Mouse (Mus musculus) c-Kit-positive CD71-positive TER-119-negative erythroid progenitor cells, embryonic 14.5 days (primary cell): Measurements from ENCODE around the gene Tbc1d2b.

Source experiments
- DNase-seq: peaks from one replicate; pipeline ENCODE4 v3.0.0-alpha.2; 2013; ENCODE audit warnings: low read depth

Gene Tbc1d2b

DNA sequence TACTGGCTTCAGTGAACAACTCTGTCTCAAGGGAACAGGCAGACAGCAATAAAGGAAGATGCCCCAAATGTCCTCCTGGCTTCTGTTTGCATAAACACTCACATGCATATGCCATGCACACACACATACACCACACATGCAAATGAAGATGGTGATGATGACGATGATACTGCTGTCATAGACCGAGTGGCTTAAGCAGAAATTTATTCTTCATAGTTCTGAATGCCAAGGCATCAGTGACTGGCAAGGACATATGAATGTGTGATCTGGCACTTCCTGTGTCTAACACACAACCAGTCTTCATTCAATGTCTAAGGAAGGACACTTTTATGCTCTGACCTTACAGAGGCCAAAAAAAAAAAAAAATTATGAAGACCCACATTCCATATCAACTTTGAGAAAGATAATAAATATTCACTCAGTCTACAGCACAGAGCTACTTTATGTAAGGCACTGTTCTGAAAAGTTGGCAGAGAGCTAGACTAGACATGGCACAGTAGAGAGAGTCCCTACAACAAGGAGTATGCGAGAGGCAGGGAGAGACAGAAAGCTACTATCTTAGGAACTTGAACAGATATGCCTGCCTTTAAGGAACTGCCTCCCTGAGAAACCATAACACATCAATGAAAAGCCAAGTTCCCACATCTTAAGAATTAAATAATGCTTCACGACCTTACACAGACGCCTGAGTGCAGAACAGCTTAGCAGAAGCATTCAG lies 5.1 kb downstream of the Tbc1d2b start:
- no peak for DNase-seq

DNA sequence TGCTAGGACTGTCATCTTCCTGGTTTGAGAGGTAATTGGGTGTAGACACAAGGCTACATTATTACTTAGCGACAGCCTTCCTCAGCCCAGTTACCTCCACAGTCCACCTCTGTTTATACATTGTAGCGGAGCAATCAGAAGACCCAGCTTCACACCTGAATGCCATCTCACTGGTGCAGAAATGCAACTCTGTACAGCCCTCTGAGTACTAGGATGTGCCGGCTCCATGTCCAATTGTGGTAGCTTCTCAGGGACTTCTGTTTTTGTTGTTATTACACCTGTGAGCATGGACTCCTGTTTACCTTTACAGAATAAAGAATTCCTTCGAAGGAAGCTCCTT lies 7.3 kb downstream of the Tbc1d2b start:
- DNase-seq = no peak

DNA sequence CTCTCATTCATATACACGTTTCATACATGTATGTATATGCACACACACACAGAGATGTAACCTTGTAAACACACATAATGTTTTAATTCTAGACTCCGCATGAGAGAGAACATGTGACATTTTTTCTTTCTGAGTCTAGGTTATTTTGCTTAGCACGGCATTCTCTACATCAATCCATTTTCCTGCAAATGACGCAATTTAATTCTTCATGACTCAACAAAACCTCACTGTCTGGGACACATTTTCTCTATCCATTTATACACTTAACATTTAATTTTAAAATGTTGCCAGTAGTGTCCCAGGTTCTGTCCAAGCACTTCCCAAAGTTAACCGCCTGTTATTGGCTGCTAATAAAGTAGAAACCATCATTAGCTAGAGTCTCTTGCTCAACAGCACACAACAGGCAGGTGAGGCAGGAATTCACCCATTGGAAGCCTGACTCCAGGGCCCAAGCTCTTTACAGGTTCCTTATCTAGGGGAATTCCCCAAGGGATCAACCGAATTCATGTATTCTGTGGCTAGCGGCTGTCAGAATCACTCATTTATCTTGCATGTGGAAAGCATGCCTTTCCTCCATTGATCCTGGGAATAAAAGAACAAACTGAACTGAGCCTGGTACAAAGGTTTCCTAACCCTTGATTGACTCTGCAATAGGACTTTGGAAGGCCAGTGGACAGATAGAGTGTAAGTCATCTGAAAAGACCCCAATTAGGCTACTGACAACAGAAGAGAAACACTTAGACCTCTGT lies 7.8 kb downstream of the Tbc1d2b start:
- DNase-seq = no peak

DNA sequence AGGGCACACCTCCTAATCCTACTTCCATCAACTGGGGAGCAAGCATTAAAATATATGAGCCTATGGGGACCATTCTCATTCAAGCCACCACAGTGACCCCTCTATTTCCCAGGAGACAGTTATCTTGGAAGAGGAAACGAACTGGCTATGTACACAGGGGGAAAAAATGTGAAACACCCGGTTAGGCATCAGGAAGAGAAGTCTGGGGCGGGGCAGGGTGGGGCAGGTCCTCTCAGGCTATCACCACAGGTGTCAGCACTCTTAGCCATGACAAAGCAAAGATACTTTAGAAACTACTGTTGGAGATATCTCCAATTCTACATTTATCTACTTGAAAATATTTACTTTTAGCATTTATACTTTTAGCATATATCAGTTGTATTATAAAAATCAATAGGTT lies 8.5 kb downstream of the Tbc1d2b start:
- no peak for DNase-seq

DNA sequence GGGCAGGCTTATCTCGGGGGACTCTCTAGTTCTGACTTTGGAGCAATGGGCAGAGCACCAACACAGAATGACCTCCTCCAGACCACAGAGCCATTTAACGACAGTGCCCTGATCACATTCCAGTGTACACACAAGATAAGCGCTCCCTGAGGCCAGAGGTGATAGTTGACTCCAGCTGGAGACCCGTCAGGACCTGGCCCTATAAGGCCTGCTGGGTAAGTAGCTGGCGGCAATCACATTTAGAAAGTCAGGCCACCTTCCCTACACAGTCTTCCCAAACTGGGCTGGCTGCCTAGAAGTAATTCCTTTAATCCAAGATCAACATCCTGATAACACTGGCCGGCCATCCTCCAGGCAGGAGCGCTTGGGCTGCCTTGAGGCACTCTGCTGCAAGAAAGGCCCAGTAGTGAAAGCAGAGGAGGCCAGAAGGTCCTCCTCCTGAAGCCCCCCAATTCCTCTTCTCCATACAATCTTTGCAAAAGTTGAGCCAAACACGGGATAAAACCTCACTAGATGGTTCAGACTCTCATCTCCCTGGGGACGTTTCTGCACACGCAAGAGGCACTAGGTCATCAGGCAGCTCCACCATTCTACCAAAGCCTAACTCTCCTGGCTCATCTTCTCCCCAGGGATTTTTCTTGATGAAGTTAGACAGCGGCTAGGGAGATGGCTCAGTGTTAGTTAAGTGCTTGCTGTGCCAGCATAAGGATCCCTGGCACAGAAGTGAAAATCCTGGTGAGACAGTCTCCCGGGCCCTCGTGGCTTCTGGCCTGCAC lies 9.8 kb downstream of the Tbc1d2b start:
- no peak for DNase-seq

DNA sequence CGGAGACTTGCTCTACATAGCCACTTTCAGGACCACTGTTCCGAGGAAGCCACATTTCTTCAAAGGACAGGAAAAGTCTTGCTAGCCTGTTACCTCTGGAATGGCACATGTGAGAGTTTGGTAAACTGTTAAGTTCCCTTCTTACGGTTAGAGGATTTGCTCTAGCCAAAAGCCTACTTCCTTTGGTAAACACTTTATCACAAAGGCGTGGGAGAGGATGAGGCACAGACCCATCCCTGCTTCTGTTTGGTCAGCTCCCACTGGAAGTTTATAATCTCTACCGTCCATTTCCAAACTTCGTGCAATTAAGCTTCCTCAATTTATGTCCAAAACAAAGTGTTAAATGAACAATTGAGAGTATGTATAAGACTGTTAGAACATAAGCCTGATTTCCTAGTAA lies 10.5 kb downstream of the Tbc1d2b start:
- DNase-seq = no peak

DNA sequence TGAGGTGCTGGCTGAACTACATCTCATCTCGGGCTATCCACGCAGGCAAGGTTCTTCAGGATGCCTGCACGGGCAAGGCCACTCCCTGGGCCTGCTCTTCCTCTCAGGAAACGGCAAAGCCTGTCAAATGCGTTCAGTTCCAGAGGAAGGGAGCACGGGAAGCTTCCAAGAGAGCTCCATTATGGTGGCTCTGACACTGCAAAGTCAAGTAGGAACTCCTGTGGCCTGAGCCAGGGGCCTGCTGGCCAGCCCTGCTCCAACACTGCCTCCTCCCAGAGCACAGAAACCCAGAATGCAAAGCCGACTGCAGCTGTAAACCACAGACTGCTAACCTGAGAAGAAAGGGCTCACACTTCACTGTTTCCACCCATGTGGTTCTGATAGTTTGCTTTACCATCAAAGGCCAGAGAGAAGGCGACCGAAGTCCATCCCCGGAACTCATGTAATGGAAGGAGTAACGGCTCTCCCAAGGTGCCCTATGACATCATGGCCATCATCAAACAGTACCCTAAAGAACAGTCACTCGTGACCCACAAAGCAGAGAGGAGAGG lies 11.1 kb downstream of the Tbc1d2b start:
- no peak for DNase-seq

DNA sequence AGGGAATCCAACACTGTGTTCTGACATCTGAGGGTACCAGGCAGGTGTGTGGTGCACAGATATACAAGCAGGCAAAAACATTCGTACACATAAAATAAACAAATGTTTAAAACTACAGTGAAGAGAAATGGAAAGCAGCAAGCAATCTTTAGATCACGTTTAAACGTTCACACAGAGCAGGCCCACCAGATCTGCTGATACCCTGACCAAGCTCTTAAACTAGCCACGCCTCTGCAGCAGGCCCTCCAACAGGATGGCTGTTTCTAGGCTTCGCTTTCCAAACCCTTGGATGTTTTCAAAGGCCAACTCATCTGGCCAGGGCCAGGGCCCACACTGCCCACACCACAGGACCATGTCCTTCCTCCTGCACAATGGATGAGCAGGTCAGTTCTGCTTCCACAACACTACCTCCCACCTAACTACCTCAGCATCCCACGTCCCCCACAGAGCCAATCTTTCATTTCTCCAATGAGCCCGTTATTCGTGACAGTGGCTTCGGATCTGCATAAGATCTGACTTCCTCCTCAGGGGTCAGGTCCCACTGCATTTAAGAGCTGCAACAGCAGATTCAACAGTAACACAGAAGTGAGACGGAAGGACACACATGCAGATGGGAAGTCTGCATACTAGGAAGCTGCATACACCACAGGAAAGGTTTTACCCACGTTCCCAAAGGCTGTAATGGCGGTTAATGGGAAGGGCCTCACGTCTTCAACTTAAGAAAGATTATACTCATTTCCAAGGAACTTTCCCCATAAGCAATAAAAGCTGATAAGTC lies 12.7 kb downstream of the Tbc1d2b start:
- no peak for DNase-seq

DNA sequence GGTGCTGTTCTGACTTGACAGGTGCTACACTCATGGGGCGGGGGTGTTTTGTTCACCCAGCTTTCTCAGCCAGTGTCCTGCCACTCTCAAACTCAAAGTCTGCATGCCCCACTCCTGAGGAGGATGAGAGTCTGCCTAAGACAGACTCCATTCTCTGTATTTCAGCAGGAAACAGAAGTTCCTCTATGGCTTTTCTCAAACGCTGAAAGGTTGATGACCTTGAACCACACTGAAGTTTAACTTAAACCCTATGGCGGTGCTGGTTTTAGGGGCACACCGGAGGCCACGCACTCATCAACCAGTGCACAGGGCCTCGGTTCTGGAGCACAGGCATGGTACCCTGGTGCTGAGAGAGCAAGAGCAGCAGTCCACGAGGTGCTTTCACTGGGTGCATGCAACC lies 13.4 kb downstream of the Tbc1d2b start:
- DNase-seq = no peak

DNA sequence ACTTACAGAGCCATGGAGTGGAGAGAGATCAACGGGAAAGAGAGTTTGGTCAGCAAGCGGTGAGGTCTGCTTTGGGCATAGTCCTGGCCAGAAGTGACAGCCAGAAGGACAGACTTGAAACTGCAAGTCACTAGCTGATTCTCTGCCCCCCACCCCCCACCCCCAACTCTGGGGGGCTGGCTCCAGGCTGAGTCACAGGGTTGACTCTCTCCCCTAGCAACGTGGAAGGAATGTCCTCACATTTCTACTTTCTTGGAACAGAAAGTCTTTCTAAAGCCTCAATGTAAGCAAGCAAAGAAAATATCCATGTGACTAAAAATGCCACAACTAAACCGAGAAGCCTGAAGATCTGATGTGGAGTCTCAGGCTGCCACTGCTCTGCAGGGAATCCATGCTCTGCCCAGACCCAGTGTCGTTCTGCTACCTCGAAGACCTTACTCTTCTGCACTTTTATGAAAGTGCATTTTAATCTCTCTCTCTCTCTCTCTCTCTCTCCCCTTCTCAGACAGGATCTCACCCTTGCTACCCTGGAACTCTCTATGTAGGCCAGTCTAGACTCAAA lies 14.7 kb downstream of the Tbc1d2b start:
- DNase-seq = no peak

DNA sequence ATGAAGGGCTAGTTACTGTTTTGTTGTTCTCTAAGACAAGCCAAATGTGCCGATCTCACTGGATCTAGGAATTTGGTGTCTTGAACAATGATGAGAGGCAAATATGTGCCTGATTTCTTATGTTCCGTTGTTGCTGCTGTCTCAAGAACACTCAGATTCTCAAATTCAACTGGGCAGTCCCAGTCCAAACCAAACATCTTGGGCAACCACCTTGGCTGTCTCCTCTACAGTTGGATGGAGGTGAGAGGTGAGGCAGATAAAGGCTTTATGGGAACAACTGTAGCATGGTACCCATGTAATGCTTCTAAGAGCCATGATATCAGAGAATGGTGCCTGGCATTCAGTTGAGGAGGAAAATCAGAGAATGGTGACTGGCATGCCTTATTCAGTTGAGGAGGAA lies 17.4 kb downstream of the Tbc1d2b start:
- DNase-seq = no peak

DNA sequence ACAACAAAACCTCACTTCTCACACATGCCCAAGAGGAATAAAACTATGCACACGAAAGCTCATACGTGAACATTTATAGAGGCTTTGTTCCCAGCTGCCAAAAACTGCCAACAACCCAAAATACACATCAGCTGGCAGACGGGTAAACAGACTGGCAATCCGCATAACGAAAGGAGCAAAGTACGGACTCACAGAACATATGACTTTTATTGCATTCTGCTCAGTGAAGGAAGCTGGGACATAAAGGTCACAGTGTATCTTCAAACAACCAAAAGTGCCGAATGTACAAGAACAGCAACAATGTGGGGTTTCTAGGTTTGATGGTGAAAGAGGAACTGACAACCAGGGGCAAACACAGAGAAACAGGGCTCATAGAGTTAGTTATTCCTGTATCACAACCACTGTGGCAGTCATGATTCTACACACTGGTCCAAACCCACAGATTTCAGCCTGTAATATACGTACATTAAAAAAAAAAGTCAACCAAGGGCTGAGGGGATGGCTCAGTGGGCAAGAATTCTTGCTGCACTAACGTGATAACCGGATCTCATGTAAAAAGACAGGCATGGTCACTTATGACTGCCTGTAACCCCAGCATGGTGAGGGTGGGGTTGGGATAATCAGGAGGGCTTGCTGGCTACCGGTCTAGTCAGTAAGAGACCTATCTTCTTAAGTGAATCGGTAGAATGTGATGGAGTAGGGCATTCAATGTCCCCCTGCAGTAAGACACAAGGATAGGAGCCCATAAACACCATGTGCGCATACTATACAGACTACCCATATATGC lies 19.4 kb downstream of the Tbc1d2b start:
- no peak for DNase-seq

DNA sequence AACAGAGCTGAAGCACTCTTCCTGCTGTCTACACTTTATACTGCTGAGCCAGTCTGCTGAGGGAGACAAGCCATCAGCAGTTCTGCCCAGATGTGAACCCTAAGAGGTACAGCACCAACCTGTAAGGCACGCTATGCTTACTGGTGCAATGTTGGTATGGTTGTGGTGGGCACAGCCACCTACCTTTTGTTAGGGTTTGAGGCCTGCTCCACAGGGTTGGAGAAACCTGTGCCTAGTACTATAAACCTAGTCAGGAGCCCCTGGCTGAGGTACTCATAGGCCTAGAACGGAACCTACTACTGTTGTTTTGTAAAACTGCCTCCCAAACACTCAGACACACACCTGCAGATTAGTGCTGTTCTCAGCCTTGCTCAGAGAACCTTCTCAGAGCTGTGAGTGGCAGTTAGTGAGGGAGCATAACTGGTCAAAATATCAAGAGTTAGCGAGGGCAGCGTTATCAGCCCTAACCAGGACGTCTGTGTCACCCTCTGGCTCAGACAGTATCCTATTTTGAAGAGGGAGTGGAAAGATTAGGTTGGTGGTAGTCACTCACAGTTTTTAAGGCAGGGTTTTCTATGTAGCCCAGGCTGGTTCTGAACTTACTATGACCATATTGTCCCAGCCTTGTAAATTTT lies 20.3 kb downstream of the Tbc1d2b start:
- DNase-seq = peak; percentile 83

DNA sequence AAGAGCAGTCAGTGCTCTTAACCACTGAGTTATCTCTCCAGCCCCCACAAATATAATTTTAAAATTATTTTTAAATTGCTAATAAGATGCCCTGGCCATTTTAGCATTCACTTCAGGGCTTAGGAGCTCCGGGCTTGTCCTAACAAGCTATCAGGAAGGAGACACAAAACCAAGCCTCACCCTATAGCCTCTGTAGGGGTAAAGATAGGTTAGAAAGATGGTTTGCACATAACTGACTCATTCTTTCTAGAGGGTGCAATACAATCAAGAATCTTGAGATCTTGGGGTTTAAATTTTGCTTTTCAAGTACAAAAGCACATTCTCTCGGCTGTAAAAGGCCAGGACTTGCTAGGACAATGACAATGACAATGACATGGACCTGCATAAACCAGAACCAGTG lies 21.6 kb downstream of the Tbc1d2b start:
- DNase-seq = no peak

DNA sequence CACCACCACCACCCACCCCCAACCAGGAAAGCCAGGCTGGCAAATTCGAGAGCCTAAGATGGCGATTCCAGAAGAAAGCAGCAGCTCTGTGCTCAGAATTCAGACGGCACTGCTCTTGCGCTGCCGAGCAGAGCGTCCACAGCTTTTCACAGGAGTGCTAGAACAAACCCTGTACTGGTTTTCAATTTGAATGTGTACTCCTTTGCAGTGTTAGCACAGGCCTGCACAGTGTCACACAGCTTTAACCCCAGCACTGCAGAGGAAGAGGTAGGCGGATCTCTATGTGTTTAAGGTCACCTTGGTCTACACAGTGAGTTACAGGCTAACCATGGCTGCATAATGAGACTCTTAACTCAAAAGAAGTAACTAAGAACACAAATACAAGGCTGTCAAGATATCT lies 22.3 kb downstream of the Tbc1d2b start:
- no peak for DNase-seq

DNA sequence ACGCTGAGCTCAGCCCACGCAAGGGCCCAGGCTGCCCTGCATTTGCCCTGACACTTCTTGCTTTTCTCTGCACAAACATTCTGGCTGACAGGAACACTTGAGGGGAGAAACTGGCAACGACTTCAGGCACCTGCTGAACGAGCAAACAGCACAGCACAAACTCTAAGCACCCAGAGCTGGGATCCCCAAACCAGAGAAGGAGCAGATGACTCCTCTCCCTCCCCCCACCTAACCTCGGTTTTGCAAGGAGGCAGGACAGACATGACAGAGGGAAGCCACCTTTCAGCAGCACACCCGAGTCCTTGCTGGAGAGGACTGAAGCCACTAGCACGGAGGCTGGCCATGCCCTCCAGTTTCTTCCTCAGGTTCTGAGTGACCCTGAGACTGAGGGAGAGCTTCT lies 23.3 kb downstream of the Tbc1d2b start:
- DNase-seq = no peak

DNA sequence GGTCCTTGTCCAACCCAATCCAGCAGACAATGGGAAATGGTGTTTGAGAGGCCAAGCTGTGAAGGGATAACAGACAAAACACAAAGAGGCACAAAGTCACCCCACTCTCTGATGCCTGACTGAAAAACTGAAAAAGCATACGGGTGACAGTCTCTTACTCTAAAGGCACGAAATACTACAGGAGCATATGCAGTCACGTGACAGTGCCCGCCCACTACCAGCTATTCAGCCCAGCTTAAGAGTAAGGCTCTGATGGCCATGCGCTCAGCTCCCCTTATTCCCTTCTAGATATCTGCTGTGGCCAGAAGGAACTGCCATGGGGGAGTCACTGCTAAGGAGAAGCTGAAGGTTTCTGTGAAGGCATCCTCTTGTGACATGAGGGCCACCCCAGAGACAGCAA lies 24.8 kb downstream of the Tbc1d2b start:
- no peak for DNase-seq

DNA sequence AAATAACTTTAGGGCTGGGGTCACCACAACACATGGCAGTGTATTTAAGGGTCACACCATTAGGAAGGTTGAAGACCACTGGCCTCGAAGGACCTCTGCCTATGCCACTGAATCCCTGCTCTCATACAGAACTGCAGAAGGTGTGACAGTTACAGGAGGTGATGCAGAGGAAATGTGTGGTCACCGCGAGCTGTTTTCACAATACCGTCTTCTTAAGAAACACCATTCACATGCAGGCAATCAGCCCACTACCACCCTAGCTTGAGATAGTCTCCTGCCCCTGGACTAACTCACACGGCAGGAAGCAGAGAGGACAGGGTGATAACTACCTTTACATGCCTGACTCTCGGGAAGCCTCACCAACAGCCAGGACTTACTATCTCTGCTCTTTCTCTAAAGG lies 25.4 kb downstream of the Tbc1d2b start:
- DNase-seq = no peak

DNA sequence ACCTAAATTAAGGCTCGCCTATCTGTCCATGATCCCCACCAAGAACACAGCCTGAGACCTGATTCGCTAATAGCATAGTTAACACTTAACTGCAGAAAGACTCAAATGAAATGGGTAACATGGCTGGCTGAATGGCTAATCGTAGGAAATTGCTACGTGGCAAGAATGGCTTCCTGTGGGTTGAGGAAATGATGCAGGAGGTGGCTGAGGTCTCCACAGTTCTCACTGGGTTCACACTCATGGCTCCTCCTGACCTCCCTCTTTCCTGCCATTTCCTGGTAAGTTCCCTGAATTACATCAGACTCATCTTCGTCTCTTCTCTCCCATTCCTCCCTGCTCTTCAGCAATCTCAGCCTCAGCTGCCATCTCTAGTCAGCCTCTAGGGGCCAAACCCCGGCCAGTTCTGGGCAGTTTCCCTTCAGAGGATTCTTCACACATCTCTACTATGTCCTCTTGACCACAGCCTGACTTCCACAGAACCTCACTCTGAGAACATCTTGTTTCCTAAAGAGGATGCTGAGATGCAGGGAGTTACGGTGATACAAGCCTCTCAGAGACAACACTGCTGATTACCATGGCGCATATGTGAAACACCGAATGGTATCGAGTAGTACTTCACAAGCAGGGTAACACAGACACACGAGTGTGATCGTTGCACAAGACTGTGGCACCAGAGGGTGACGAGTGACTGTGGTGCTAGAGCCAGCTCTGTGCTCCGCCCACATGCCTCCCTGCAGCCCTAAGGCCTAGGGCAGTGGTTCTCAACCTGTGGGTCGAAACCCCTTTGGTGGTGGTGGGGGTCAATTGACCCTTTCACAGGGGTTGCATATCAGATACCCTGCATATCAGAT lies 26.1 kb downstream of the Tbc1d2b start:
- no peak for DNase-seq

DNA sequence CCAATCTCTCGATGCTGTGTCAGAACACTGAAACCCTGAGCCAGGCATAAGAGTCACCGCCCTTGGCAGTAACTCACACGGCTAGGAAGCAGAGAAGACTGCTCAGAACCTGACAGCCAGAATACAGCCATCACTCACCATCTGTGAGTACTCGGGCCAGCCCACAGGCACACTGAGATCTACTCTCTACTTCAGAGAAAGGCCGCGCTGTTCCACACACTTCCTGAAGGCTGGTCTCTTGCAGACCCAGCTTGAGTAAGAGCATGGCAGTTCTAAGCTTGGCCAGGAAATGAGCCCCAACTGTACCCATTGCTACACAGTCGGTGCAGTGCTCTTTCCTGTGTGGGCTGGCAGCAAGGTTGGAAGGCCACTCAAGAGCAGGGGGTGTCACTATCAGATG lies 27.7 kb downstream of the Tbc1d2b start:
- no peak for DNase-seq
